Mouse (Mus musculus): ENCODE data around the gene Sh3d21. TPM values are rescaled to one million over a fixed set of nuclear protein-coding genes. Genes with fewer than 3 reads are reported as not detected.

Gene Sh3d21
- polyA plus RNA-seq, 1 experiment from 2014 or later = 2.5 TPM

- Histone ChIP-seq H3K9ac (ENCODE audit: low read length) (no peak overlapping the region), H3K27ac (replicated peaks in 1 of 2; ENCODE audit: control insufficient read depth in 1 of 2, insufficient read depth in 1 of 2, low read depth in 2 of 2, low read length in 2 of 2) (no peak overlapping the region), H3K9me3 (ENCODE audit: control insufficient read depth, low read length) (no peaks in the 10 kb centered on the region), H3K4me3 (ENCODE audit: control insufficient read depth in 1 of 2, insufficient read depth in 1 of 2, low read depth in 1 of 2, low read length in 2 of 2) (no peak overlapping the region), H3K4me1 (ENCODE audit: control insufficient read depth in 2 of 2, insufficient read depth in 2 of 2, low read length in 2 of 2) (peaks cover 26% of the 10 kb centered on the region in 2 experiments), H3K4me2 (ENCODE audit: low read length) (no peak overlapping the region), H3K27me3 (ENCODE audit: control insufficient read depth, insufficient read depth, low read length) (peaks cover 14% of the 10 kb centered on the region; the same call in 1 of the 2 replicates), H3K36me3 (ENCODE audit: control insufficient read depth, insufficient read depth, low read length) (0 out of 2 replicates have a peak, but pooled peaks cover 5% of the 10 kb centered on the region)
- ATAC-seq (ENCODE audit: insufficient number of reproducible peaks, insufficient read depth, low FRiP score, low read depth) = no peak
- WGBS = 30% methylated on average over 4 of the region's 4 CpGs
Observed at GRCm38 (mm10) chr4:126145396-126145795, 17.9 kb downstream of the Sh3d21 start.

- no peaks in the 10 kb centered on the region for H3K27me3 ChIP-seq (ENCODE audit: control insufficient read depth, insufficient read depth, low read length)
- 0 out of 2 replicates have a peak, but pooled peaks have one; percentile 8 for ATAC-seq (ENCODE audit: insufficient number of reproducible peaks, insufficient read depth, low FRiP score, low read depth)
- no peak overlapping the region for H3K4me2 ChIP-seq (ENCODE audit: low read length)
- no peaks in the 10 kb centered on the region for H3K9me3 ChIP-seq (ENCODE audit: control insufficient read depth, low read length)
- H3K27ac ChIP-seq (replicated peaks in 1 of 2; ENCODE audit: control insufficient read depth in 1 of 2, insufficient read depth in 1 of 2, low read depth in 2 of 2, low read length in 2 of 2) = peak overlapping the region; percentile 27 to 62; a peak in 3 of 4 replicates
- 68% methylated on average over 5 of the region's 5 CpGs for WGBS
- H3K9ac ChIP-seq (ENCODE audit: low read length) = no peak overlapping the region
- peaks cover 40% of the 10 kb centered on the region for H3K36me3 ChIP-seq (ENCODE audit: control insufficient read depth, insufficient read depth, low read length)
- no peak overlapping the region for H3K4me3 ChIP-seq (ENCODE audit: control insufficient read depth in 1 of 2, insufficient read depth in 1 of 2, low read depth in 1 of 2, low read length in 2 of 2)
- H3K4me1 ChIP-seq (ENCODE audit: control insufficient read depth in 2 of 2, insufficient read depth in 2 of 2, low read length in 2 of 2) = peaks cover 10 to 11% of the 10 kb centered on the region in 2 experiments; a peak in 3 of 4 replicates
Observed at GRCm38 (mm10) chr4:126141021-126141420, 22.3 kb downstream of the Sh3d21 start.

GRCm38 (mm10) chr4:126137773-126138172 lies 25.5 kb downstream of the Sh3d21 start:
- no peak overlapping the region for H3K27ac ChIP-seq (replicated peaks in 1 of 2; ENCODE audit: control insufficient read depth in 1 of 2, insufficient read depth in 1 of 2, low read depth in 2 of 2, low read length in 2 of 2)
- no peaks in the 10 kb centered on the region for H3K27me3 ChIP-seq (ENCODE audit: control insufficient read depth, insufficient read depth, low read length)
- H3K4me3 ChIP-seq (ENCODE audit: control insufficient read depth in 1 of 2, insufficient read depth in 1 of 2, low read depth in 1 of 2, low read length in 2 of 2) = no peak overlapping the region
- H3K9ac ChIP-seq (ENCODE audit: low read length) = no peak overlapping the region
- peaks cover 69% of the 10 kb centered on the region for H3K36me3 ChIP-seq (ENCODE audit: control insufficient read depth, insufficient read depth, low read length)
- H3K9me3 ChIP-seq (ENCODE audit: control insufficient read depth, low read length) = no peaks in the 10 kb centered on the region
- H3K4me2 ChIP-seq (ENCODE audit: low read length) = no peak overlapping the region
- H3K4me1 ChIP-seq (ENCODE audit: control insufficient read depth in 2 of 2, insufficient read depth in 2 of 2, low read length in 2 of 2) = peaks cover 9 to 11% of the 10 kb centered on the region in 2 experiments; a peak in 3 of 4 replicates
- ATAC-seq (ENCODE audit: insufficient number of reproducible peaks, insufficient read depth, low FRiP score, low read depth) = no peak
- 70% methylated on average over 4 of the region's 4 CpGs for WGBS

GRCm38 (mm10) chr4:126134639-126135038 lies 28.7 kb downstream of the Sh3d21 start:
- H3K9ac ChIP-seq (ENCODE audit: low read length) = no peak overlapping the region
- WGBS = 70% methylated on average over 4 of the region's 4 CpGs
- H3K4me1 ChIP-seq (ENCODE audit: control insufficient read depth in 2 of 2, insufficient read depth in 2 of 2, low read length in 2 of 2) = peaks cover 17 to 23% of the 10 kb centered on the region in 2 experiments; a peak in 3 of 4 replicates
- no peak for ATAC-seq (ENCODE audit: insufficient number of reproducible peaks, insufficient read depth, low FRiP score, low read depth)
- H3K4me3 ChIP-seq (ENCODE audit: control insufficient read depth in 1 of 2, insufficient read depth in 1 of 2, low read depth in 1 of 2, low read length in 2 of 2) = no peak overlapping the region
- H3K36me3 ChIP-seq (ENCODE audit: control insufficient read depth, insufficient read depth, low read length) = peaks cover 75% of the 10 kb centered on the region
- H3K27ac ChIP-seq (replicated peaks in 1 of 2; ENCODE audit: control insufficient read depth in 1 of 2, insufficient read depth in 1 of 2, low read depth in 2 of 2, low read length in 2 of 2) = no peak overlapping the region
- no peaks in the 10 kb centered on the region for H3K9me3 ChIP-seq (ENCODE audit: control insufficient read depth, low read length)
- no peaks in the 10 kb centered on the region for H3K27me3 ChIP-seq (ENCODE audit: control insufficient read depth, insufficient read depth, low read length)
- no peak overlapping the region for H3K4me2 ChIP-seq (ENCODE audit: low read length)

- H3K27ac ChIP-seq (replicated peaks in 1 of 2; ENCODE audit: control insufficient read depth in 1 of 2, insufficient read depth in 1 of 2, low read depth in 2 of 2, low read length in 2 of 2) = no peak overlapping the region
- H3K4me1 ChIP-seq (ENCODE audit: control insufficient read depth in 2 of 2, insufficient read depth in 2 of 2, low read length in 2 of 2) = peaks cover 17 to 23% of the 10 kb centered on the region in 2 experiments; a peak in 3 of 4 replicates
- 91% methylated on average over 4 of the region's 4 CpGs for WGBS
- no peak overlapping the region for H3K4me3 ChIP-seq (ENCODE audit: control insufficient read depth in 1 of 2, insufficient read depth in 1 of 2, low read depth in 1 of 2, low read length in 2 of 2)
- no peak for ATAC-seq (ENCODE audit: insufficient number of reproducible peaks, insufficient read depth, low FRiP score, low read depth)
- H3K9me3 ChIP-seq (ENCODE audit: control insufficient read depth, low read length) = no peaks in the 10 kb centered on the region
- H3K4me2 ChIP-seq (ENCODE audit: low read length) = no peak overlapping the region
- peaks cover 75% of the 10 kb centered on the region for H3K36me3 ChIP-seq (ENCODE audit: control insufficient read depth, insufficient read depth, low read length)
- H3K9ac ChIP-seq (ENCODE audit: low read length) = no peak overlapping the region
- no peaks in the 10 kb centered on the region for H3K27me3 ChIP-seq (ENCODE audit: control insufficient read depth, insufficient read depth, low read length)
Observed at GRCm38 (mm10) chr4:126134236-126134635, 29.1 kb downstream of the Sh3d21 start.

GRCm38 (mm10) chr4:126132636-126133264 lies 30.5 kb downstream of the Sh3d21 start:
- H3K27ac ChIP-seq (replicated peaks in 1 of 2; ENCODE audit: control insufficient read depth in 1 of 2, insufficient read depth in 1 of 2, low read depth in 2 of 2, low read length in 2 of 2) = 0 out of 4 replicates have a peak overlapping the region, but pooled peaks of 1 of the 2 experiments have one; percentile 7
- no peak for ATAC-seq (ENCODE audit: insufficient number of reproducible peaks, insufficient read depth, low FRiP score, low read depth)
- H3K27me3 ChIP-seq (ENCODE audit: control insufficient read depth, insufficient read depth, low read length) = no peaks in the 10 kb centered on the region
- peaks cover 17 to 23% of the 10 kb centered on the region in 2 experiments; a peak in 3 of 4 replicates for H3K4me1 ChIP-seq (ENCODE audit: control insufficient read depth in 2 of 2, insufficient read depth in 2 of 2, low read length in 2 of 2)
- H3K36me3 ChIP-seq (ENCODE audit: control insufficient read depth, insufficient read depth, low read length) = peaks cover 75% of the 10 kb centered on the region
- H3K9ac ChIP-seq (ENCODE audit: low read length) = no peak overlapping the region
- H3K4me3 ChIP-seq (ENCODE audit: control insufficient read depth in 1 of 2, insufficient read depth in 1 of 2, low read depth in 1 of 2, low read length in 2 of 2) = no peak overlapping the region
- H3K9me3 ChIP-seq (ENCODE audit: control insufficient read depth, low read length) = no peaks in the 10 kb centered on the region
- 80% methylated on average over 6 of the region's 6 CpGs for WGBS
- no peak overlapping the region for H3K4me2 ChIP-seq (ENCODE audit: low read length)

GRCm38 (mm10) chr4:126131290-126132121 lies 31.8 kb downstream of the Sh3d21 start:
- no peak; the same call in 1 of the 2 replicates for ATAC-seq (ENCODE audit: insufficient number of reproducible peaks, insufficient read depth, low FRiP score, low read depth)
- H3K9ac ChIP-seq (ENCODE audit: low read length) = no peak overlapping the region
- H3K27me3 ChIP-seq (ENCODE audit: control insufficient read depth, insufficient read depth, low read length) = no peaks in the 10 kb centered on the region
- peaks cover 74% of the 10 kb centered on the region for H3K36me3 ChIP-seq (ENCODE audit: control insufficient read depth, insufficient read depth, low read length)
- no peak overlapping the region for H3K4me3 ChIP-seq (ENCODE audit: control insufficient read depth in 1 of 2, insufficient read depth in 1 of 2, low read depth in 1 of 2, low read length in 2 of 2)
- no peak overlapping the region for H3K4me2 ChIP-seq (ENCODE audit: low read length)
- WGBS = 49% methylated on average over 10 of the region's 10 CpGs
- no peaks in the 10 kb centered on the region for H3K9me3 ChIP-seq (ENCODE audit: control insufficient read depth, low read length)
- peak overlapping the region in 1 of 2 experiments; percentile 28; a peak in 1 of 4 replicates for H3K27ac ChIP-seq (replicated peaks in 1 of 2; ENCODE audit: control insufficient read depth in 1 of 2, insufficient read depth in 1 of 2, low read depth in 2 of 2, low read length in 2 of 2)
- H3K4me1 ChIP-seq (ENCODE audit: control insufficient read depth in 2 of 2, insufficient read depth in 2 of 2, low read length in 2 of 2) = peaks cover 17 to 23% of the 10 kb centered on the region in 2 experiments; a peak in 3 of 4 replicates

Data from heart, embryonic 14.5 days (tissue).